15 mouse cellular contexts compared by ENCODE assay signal in genomic region chr8:124163258-124163657, GRCm38 (mm10).
"Had no signal": no experiment of that assay in that cellular context is flagged by ENCODE, and none has a peak within 500 bp of the region (broad histone marks: within the 10 kb centered on the region; RNA-seq: fewer than 3 reads in every experiment).

No protein-coding gene starts in this region.

- DNase-seq: cerebellum, adult 2 months; cerebellum, adult 9-10 months; cerebellum, adult 9-11 months; cerebellum, postnatal 25 days; cerebellum, postnatal 36 days; embryo, embryonic 11 days; forebrain, postnatal 0 days; gastrocnemius, adult 2 months; gastrocnemius, postnatal 10 days; gastrocnemius, postnatal 14 days; gastrocnemius, postnatal 25 days; gastrocnemius, postnatal 36 days; heart, adult 11 months; heart, adult 18-20 months; heart, adult 2 months had no signal
